Mouse (Mus musculus) kidney, postnatal 0 days (tissue): Measurements from ENCODE around the gene Bnip1. TPM values are rescaled to one million over a fixed set of nuclear protein-coding genes. Genes with fewer than 3 reads are reported as not detected.

Experiments used
- ATAC-seq: fragments of 200-750 bp; cut with Nextera tagmentation; replicated peaks from 2 replicates; pipeline ENCODE4 v1.8.0; 2017; ENCODE audit warnings: low read depth, moderate number of reproducible peaks, moderate TSS enrichment, moderate library complexity; ENCODE audit not compliant: low FRiP score
- DNase-seq: peaks from one replicate; pipeline ENCODE4 v3.0.0-alpha.2; 2016; ENCODE audit warnings: low spot score
- H3K27ac ChIP-seq: fragments of 300-500 bp; sonication (generic); 2 replicates; pipeline ENCODE4 v1.5.1; 2014; ENCODE audit warnings: mild to moderate bottlenecking
- H3K27me3 ChIP-seq: fragments of 300-500 bp; sonication (generic); 2 replicates; pipeline ENCODE4 v1.6.1; 2014; ENCODE audit warnings: low read length, mixed read lengths; ENCODE audit not compliant: insufficient read depth
- H3K36me3 ChIP-seq: fragments of 300-500 bp; sonication (generic); 2 replicates; pipeline ENCODE4 v1.6.1; 2014; ENCODE audit warnings: low read length, mixed read lengths; ENCODE audit not compliant: insufficient read depth
- H3K4me1 ChIP-seq: fragments of 300-500 bp; sonication (generic); replicated peaks from 2 replicates; pipeline ENCODE4 v1.6.1; 2014; ENCODE audit warnings: antibody characterized with exemption, low read length, mixed read lengths; ENCODE audit not compliant: insufficient read depth
- H3K4me2 ChIP-seq: fragments of 300-500 bp; sonication (generic); 2 replicates; pipeline ENCODE4 v1.6.1; 2014; ENCODE audit warnings: mild to moderate bottlenecking, low read length, moderate library complexity, mixed read lengths
- H3K4me3 ChIP-seq: fragments of 300-500 bp; sonication (generic); replicated peaks from 2 replicates; pipeline ENCODE4 v1.5.1; 2014; ENCODE audit warnings: low read depth, low read length
- H3K9ac ChIP-seq: fragments of 300-500 bp; sonication (generic); 2 replicates; pipeline ENCODE4 v1.6.1; 2014; ENCODE audit warnings: low read depth, low read length
- H3K9me3 ChIP-seq: fragments of 300-500 bp; sonication (generic); replicated peaks from 2 replicates; pipeline ENCODE4 v1.6.1; 2016; ENCODE audit warnings: low read length, inconsistent platforms, mixed read lengths
- CTCF ChIP-seq: IDR thresholded peaks from 2 replicates; pipeline ENCODE4 v1.5.1; 2016; ENCODE audit warnings: antibody characterized with exemption, low read depth, mild to moderate bottlenecking, moderate library complexity
- WGBS: fragments of 180-500 bp; shearing (Covaris S2); extraction: QIAGEN DNeasy Blood & Tissue Kit; methylation state at CpG from one replicate; pipeline ENCODE4 v1.1.7; 2014; 5-methylcytosine and 5-hydroxymethylcytosine counted together
- polyA plus RNA-seq: library from polyadenylated mRNA; unstranded; fragments of >200 nt; fragmentation: Nextera tagmentation; extraction: Ambion mirVana; gene quantifications from 2 replicates; pipeline ENCODE4 v1.2.1, GENCODE M21; 2015

Bnip1 gene
- polyA plus RNA-seq, 1 experiment from 2014 or later = 43.7 TPM

- H3K36me3 ChIP-seq = no peaks in the 10 kb centered on the region
- peaks cover 67% of the 10 kb centered on the region for H3K27me3 ChIP-seq
- no peak for TF ChIP-seq CTCF
- no peak overlapping the region for H3K4me2 ChIP-seq
- H3K9me3 ChIP-seq = no peaks in the 10 kb centered on the region
- no peak overlapping the region for H3K4me3 ChIP-seq
- H3K9ac ChIP-seq = no peak overlapping the region
- DNase-seq (no peak), ATAC-seq (no peak)
- H3K4me1 ChIP-seq = no peaks in the 10 kb centered on the region
- WGBS = 57% methylated on average over 9 of the region's 9 CpGs
- H3K27ac ChIP-seq = no peak overlapping the region
Measured at GRCm38 (mm10) chr17:26834966-26835755, 54.3 kb downstream of the Bnip1 start.

DNA sequence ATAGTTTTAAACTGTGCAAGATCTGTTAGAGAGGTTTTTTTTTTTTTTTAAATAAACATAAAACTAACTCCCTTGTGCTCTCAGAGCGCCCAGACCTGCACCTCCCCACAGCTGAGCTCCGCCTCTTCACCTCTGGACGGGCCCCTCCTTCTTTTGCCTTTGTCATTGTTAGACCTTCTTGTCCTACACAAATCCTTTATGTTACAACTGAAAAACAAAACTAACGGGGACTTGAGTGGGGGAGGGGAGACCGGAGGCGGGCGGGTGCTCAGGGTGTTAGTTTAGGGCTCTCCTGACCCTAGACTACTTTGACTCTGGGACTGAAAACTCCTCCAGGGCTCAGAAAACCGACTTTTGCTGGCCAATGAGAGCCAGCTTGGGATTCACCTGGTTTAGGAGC is 55.1 kb downstream of the Bnip1 start:
- H3K4me3 ChIP-seq = no peak overlapping the region
- ATAC-seq = no peak
- H3K27me3 ChIP-seq = peaks cover 75% of the 10 kb centered on the region
- no peaks in the 10 kb centered on the region for H3K9me3 ChIP-seq
- no peaks in the 10 kb centered on the region for H3K36me3 ChIP-seq
- no peaks in the 10 kb centered on the region for H3K4me1 ChIP-seq
- H3K27ac ChIP-seq = no peak overlapping the region
- no peak for TF ChIP-seq CTCF
- no peak for DNase-seq
- H3K4me2 ChIP-seq = no peak overlapping the region
- WGBS = 11% methylated on average over 8 of the region's 8 CpGs
- H3K9ac ChIP-seq = no peak overlapping the region

GRCm38 (mm10) chr17:26836377-26836776 is 55.5 kb downstream of the Bnip1 start:
- WGBS = 24% methylated on average over 5 of the region's 5 CpGs
- H3K9ac ChIP-seq = no peak overlapping the region
- ATAC-seq (no peak), DNase-seq (no peak)
- H3K4me3 ChIP-seq = no peak overlapping the region
- no peaks in the 10 kb centered on the region for H3K4me1 ChIP-seq
- no peaks in the 10 kb centered on the region for H3K9me3 ChIP-seq
- no peak overlapping the region for H3K4me2 ChIP-seq
- no peak for TF ChIP-seq CTCF
- H3K36me3 ChIP-seq = no peaks in the 10 kb centered on the region
- peaks cover 79% of the 10 kb centered on the region for H3K27me3 ChIP-seq
- no peak overlapping the region for H3K27ac ChIP-seq

DNA sequence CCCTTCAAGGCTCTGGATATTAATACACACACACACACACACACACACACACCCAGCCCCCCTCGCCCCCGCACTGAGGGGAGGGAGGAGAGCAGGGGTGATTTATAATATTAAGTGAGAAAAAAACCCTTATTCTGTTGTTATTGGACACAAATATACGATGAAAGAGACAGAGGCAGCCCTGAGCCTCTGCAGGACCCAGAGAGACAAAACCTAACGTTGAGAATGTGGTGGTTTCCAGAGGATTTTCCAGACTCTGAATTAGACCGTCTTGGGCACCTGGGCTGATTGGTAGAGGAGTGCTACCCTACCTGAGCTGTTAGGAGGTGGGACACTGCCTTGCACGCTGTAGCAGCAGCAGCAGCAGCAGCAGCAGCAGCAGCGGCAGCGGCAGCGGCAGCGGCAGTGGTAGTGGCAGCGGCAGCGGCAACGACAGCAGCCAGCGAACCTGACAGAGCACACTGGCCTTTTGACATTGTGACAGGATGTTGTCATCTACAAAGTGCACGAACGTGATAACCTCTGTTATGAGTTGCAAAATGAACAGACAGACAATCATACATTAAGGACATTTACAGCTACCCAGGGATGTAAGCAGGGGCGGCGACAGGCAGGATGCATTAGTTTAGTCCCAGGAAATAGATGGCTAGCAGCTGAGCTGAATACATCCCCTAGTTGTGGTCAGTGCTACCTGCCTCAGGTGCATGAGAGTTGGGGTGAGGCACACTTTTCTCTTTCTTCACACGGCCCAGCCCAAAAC is 56.1 kb downstream of the Bnip1 start:
- Histone ChIP-seq H3K9me3 (no peaks in the 10 kb centered on the region), H3K27ac (no peak overlapping the region), H3K4me2 (no peak overlapping the region), H3K4me1 (no peaks in the 10 kb centered on the region), H3K36me3 (no peaks in the 10 kb centered on the region), H3K9ac (no peak overlapping the region), H3K27me3 (peaks cover 84% of the 10 kb centered on the region), H3K4me3 (no peak overlapping the region)
- TF ChIP-seq CTCF = no peak
- 4% methylated on average over 19 of the region's 19 CpGs for WGBS
- DNase-seq (no peak), ATAC-seq (no peak)

DNA sequence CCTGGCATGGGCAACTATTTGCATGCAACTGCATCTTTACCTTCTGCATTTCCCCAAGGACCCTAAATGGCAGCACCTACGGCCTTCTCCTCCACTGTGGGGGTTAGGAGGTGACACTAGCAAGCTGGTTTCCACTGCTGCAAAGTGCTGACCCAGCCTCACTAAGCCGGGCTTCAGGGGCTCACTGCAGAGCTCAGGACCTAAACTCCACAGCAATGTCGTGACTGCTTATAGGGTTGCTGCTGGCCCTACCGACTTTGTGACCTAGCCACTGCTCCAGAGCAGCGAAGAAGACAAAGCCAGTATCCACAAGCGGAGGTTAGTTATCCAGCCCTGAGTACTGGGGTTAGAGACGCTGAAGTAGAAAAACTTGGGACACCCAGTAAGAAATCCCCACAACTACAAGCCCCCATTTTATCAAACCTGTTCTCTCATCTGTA is 56.7 kb downstream of the Bnip1 start:
- Histone ChIP-seq H3K4me3 (no peak overlapping the region), H3K4me2 (no peak overlapping the region), H3K27ac (no peak overlapping the region), H3K4me1 (no peaks in the 10 kb centered on the region), H3K27me3 (peaks cover 90% of the 10 kb centered on the region), H3K9ac (no peak overlapping the region), H3K9me3 (no peaks in the 10 kb centered on the region), H3K36me3 (no peaks in the 10 kb centered on the region)
- no peak for TF ChIP-seq CTCF
- DNase-seq (no peak), ATAC-seq (no peak)
- WGBS = 3% methylated on average over 7 of the region's 7 CpGs

GRCm38 (mm10) chr17:26838191-26838910 is 57.5 kb downstream of the Bnip1 start:
- Histone ChIP-seq H3K4me2 (no peak overlapping the region), H3K9me3 (no peaks in the 10 kb centered on the region), H3K4me1 (no peaks in the 10 kb centered on the region), H3K27me3 (peaks cover 95% of the 10 kb centered on the region), H3K9ac (no peak overlapping the region), H3K4me3 (no peak overlapping the region), H3K36me3 (no peaks in the 10 kb centered on the region), H3K27ac (no peak overlapping the region)
- no peak for TF ChIP-seq CTCF
- DNase-seq (no peak), ATAC-seq (no peak)
- whole genome bisulfite sequencing = 1% methylated on average over 37 of the region's 37 CpGs
